Mouse (Mus musculus) MEL (cell line): ENCODE measurements around the gene Fam166a.

Experiments used
- CTCF ChIP-seq, 3 experiments: IDR thresholded peaks in 2 of 3; conservative IDR thresholded peaks in 1 of 3; 2 replicates each; pipeline ENCODE4 v1.5.1; 2011 to 2012; ENCODE audit warnings: low read length in 3 of 3, low read depth in 2 of 3, mild to moderate bottlenecking in 2 of 3, improper control_type of control experiment in 1 of 3, inconsistent platforms in 1 of 3, mixed read lengths in 1 of 3, moderate library complexity in 1 of 3; ENCODE audit not compliant: control insufficient read depth in 1 of 3, insufficient read depth in 1 of 3, poor library complexity in 1 of 3, severe bottlenecking in 1 of 3
- EP300 ChIP-seq, 2 experiments: IDR thresholded peaks; 2 replicates each; pipeline ENCODE4 v1.6.1; 2011; ENCODE audit warnings: improper control_type of control experiment in 2 of 2, low read length in 2 of 2, low read depth in 1 of 2, mild to moderate bottlenecking in 1 of 2
- GATA1 ChIP-seq: IDR thresholded peaks from 2 replicates; pipeline ENCODE4 v1.6.1; 2011; ENCODE audit warnings: low read depth, low read length, improper control_type of control experiment
- POLR2A ChIP-seq, 2 experiments: IDR thresholded peaks; 2 replicates each; pipeline ENCODE4 v1.6.1; 2011 to 2012; ENCODE audit warnings: low read length in 2 of 2, mild to moderate bottlenecking in 2 of 2, control low read depth in 1 of 2, improper control_type of control experiment in 1 of 2, low read depth in 1 of 2, moderate library complexity in 1 of 2; ENCODE audit not compliant: control insufficient read depth in 1 of 2, insufficient read depth in 1 of 2, poor library complexity in 1 of 2
- POLR2AphosphoS2 ChIP-seq: IDR thresholded peaks from 2 replicates; pipeline ENCODE4 v1.6.1; 2011; ENCODE audit warnings: low read length, improper control_type of control experiment
- TAL1 ChIP-seq: IDR thresholded peaks from 2 replicates; pipeline ENCODE4 v1.6.1; 2012; ENCODE audit warnings: mild to moderate bottlenecking, inconsistent platforms, low read length, moderate library complexity, mixed read lengths
- TBP ChIP-seq: IDR thresholded peaks from 2 replicates; pipeline ENCODE4 v1.8.0; 2011; ENCODE audit warnings: low read depth, low read length, improper control_type of control experiment

DNA sequence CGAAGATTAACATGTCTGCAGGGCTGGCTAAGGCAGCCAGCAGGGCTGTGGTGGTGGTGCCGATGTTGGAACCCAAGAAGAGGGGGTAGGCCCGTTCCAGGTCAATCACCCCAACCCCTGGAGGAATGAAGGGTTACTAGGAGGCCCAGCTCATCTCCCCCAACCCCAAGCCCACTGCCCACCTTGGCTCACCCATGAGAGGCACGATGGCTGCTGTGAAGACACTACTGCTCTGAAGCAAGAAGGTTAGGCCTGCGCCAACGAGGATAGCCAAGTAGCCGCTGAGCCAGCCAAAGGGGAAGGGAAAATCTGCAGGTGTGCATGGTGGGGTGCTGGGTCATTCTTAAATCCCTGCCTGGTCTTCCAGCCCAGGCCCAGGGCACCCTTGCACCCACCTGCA, 12.0 kb downstream of the Fam166a start:
- TF ChIP-seq EP300 (IDR thresholded peaks at IDR 0.05; ENCODE audit: low read depth in 1 of 2, low read length in 2 of 2) (no peak), TAL1 (no peak), POLR2A (IDR thresholded peaks at IDR 0.05; ENCODE audit: control insufficient read depth in 1 of 2, insufficient read depth in 1 of 2, low read depth in 1 of 2, low read length in 2 of 2, poor library complexity in 1 of 2) (no peak), GATA1 (no peak), POLR2AphosphoS2 (no peak), CTCF (IDR thresholded peaks at IDR 0.05 in 2 of 3, conservative IDR thresholded peaks at IDR 0.05 in 1 of 3; ENCODE audit: control insufficient read depth in 1 of 3, insufficient read depth in 1 of 3, low read depth in 2 of 3, low read length in 3 of 3, poor library complexity in 1 of 3, severe bottlenecking in 1 of 3) (no peak), TBP (no peak)
